Mouse (Mus musculus): ENCODE measurements around the gene Cd24a. TPM values are rescaled to one million over a fixed set of nuclear protein-coding genes. Genes with fewer than 3 reads are reported as not detected.

Cd24a gene
- polyA plus RNA-seq, 1 experiment from 2014 or later: 175 TPM

DNA sequence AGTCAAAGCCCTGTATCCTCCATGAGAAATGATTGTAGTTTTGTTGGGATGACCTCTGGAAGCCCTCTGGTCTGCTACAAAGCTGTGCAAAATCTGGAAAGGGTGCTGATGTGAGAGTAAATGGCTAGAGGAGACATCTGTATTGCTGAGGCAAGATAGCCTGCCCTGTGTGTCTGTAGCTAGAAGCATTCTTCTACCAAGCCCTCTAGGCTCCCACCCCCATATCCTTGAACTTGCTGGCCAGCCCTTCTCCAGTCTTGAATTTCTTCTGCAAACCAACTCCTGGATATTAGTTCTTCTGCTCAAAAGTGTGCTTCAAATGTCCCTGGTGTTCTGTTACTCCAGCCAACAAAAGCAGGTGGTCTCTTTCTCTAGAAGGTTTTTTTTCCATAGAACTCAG is 51.8 kb downstream of the Cd24a start:
- no peak for ATAC-seq (ENCODE audit: insufficient number of reproducible peaks, low FRiP score, low TSS enrichment, low read depth)
- Histone ChIP-seq H3K9me3 (replicated peaks) (no peaks in the 10 kb centered on the region), H3K4me3 (replicated peaks) (no peak overlapping the region), H3K27ac (replicated peaks) (no peak overlapping the region), H3K4me1 (no peaks in the 10 kb centered on the region; the same call in 1 of the 2 replicates), H3K9ac (no peak overlapping the region), H3K4me2 (replicated peaks) (no peak overlapping the region), H3K36me3 (no peaks in the 10 kb centered on the region), H3K27me3 (no peaks in the 10 kb centered on the region)

GRCm38 (mm10) chr10:43630634-43631033 is 52.5 kb downstream of the Cd24a start:
- Histone ChIP-seq H3K9ac (no peak overlapping the region), H3K4me2 (replicated peaks) (no peak overlapping the region), H3K27ac (replicated peaks) (no peak overlapping the region), H3K36me3 (no peaks in the 10 kb centered on the region), H3K4me3 (replicated peaks) (no peak overlapping the region), H3K4me1 (no peaks in the 10 kb centered on the region; the same call in 1 of the 2 replicates), H3K27me3 (no peaks in the 10 kb centered on the region), H3K9me3 (replicated peaks) (no peaks in the 10 kb centered on the region)
- WGBS: 55% methylated on average over 4 of the region's 4 CpGs
- ATAC-seq (ENCODE audit: insufficient number of reproducible peaks, low FRiP score, low TSS enrichment, low read depth): no peak

- ATAC-seq (ENCODE audit: insufficient number of reproducible peaks, low FRiP score, low TSS enrichment, low read depth): no peak
- Histone ChIP-seq H3K9me3 (replicated peaks) (no peaks in the 10 kb centered on the region), H3K4me3 (replicated peaks) (no peak overlapping the region), H3K4me2 (replicated peaks) (no peak overlapping the region), H3K9ac (no peak overlapping the region), H3K4me1 (no peaks in the 10 kb centered on the region; the same call in 1 of the 2 replicates), H3K27ac (replicated peaks) (no peak overlapping the region), H3K27me3 (no peaks in the 10 kb centered on the region), H3K36me3 (no peaks in the 10 kb centered on the region)
Measured at GRCm38 (mm10) chr10:43631049-43631448, 53.0 kb downstream of the Cd24a start.

GRCm38 (mm10) chr10:43631639-43632354 is 53.7 kb downstream of the Cd24a start:
- H3K4me1 ChIP-seq: no peaks in the 10 kb centered on the region; the same call in 1 of the 2 replicates
- no peaks in the 10 kb centered on the region for H3K27me3 ChIP-seq
- H3K9ac ChIP-seq: no peak overlapping the region
- H3K36me3 ChIP-seq: no peaks in the 10 kb centered on the region
- ATAC-seq (ENCODE audit: insufficient number of reproducible peaks, low FRiP score, low TSS enrichment, low read depth): no peak
- no peak overlapping the region for H3K4me3 ChIP-seq (replicated peaks)
- H3K9me3 ChIP-seq (replicated peaks): no peaks in the 10 kb centered on the region
- no peak overlapping the region for H3K4me2 ChIP-seq (replicated peaks)
- WGBS: 61% methylated on average over 2 of the region's 2 CpGs
- H3K27ac ChIP-seq (replicated peaks): no peak overlapping the region

DNA sequence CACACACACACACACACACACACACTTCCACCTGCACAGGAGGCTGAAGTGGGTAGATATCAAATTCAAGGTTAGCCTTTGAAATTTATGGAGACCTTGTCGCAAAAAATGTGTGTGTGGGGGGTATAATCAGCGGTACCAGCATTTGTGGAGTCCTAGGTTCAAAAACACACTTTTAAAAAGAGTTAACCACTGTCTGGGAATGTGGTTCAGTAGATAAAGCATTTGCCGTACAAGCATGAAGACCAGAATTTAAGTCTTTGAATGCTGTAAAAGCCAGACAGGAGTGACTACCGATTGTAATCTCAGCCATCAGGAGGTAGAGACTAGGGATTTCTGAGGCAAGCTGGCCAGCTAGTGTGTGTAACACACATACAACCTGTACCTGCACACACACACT is 55.0 kb downstream of the Cd24a start:
- WGBS: 77% methylated on average over 4 of the region's 4 CpGs

More for the DNA sequence above, 55.0 kb downstream of the Cd24a start:
- H3K36me3 ChIP-seq: no peaks in the 10 kb centered on the region
- no peaks in the 10 kb centered on the region for H3K9me3 ChIP-seq (replicated peaks)
- H3K27me3 ChIP-seq: no peaks in the 10 kb centered on the region
- no peak overlapping the region for H3K4me2 ChIP-seq (replicated peaks)
- ATAC-seq (ENCODE audit: insufficient number of reproducible peaks, low FRiP score, low TSS enrichment, low read depth): no peak
- no peak overlapping the region for H3K9ac ChIP-seq
- H3K27ac ChIP-seq (replicated peaks): no peak overlapping the region
- no peaks in the 10 kb centered on the region; the same call in 1 of the 2 replicates for H3K4me1 ChIP-seq
- H3K4me3 ChIP-seq (replicated peaks): no peak overlapping the region

Other genes with a start within 250 kb of the Cd24a start
- 3.5 and 4.4 TPM in 2 replicates for gene Bend3, start 99.5 kb upstream of the Cd24a start, polyA plus RNA-seq (2015; fragmentation: Nextera tagmentation; extraction: Ambion mirVana)
- 1.8 and 22.6 TPM in 2 replicates for gene Gm9803, start 54.2 kb upstream of the Cd24a start, polyA plus RNA-seq (2015; fragmentation: Nextera tagmentation; extraction: Ambion mirVana)
- 57.3 and 61.6 TPM in 2 replicates for gene 1700021F05Rik, start 37.3 kb upstream of the Cd24a start, polyA plus RNA-seq (2015; fragmentation: Nextera tagmentation; extraction: Ambion mirVana)